Comparison of ENCODE assay signal across 8 mouse cellular contexts in the genomic region with DNA sequence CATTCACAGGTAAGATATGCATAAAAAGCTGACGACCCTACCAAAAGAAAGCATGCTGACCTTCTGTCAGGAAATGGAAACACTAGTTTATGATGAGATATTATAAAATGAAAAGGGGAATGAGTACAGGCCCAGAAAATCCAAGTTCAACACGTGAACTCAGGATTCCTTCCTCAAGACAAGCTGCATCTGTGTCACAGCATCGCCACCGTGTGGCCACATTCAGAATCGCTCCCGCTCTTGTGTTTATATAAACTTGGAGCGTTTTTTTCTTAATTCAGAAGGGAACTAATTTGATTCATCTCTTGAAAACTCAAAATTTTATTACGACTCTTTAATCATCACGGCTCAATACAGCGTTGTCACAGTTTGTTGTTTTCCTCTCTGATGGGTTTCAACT. TPM values are rescaled to one million over a fixed set of nuclear protein-coding genes. Genes with fewer than 3 reads are reported as not detected.
A peak's percentile ranks its signal among the peaks of the same experiment; 100 is the strongest.
DNase-seq lines count a peak whose midpoint lies in the region; ATAC-seq lines count a peak whose summit lies in the region.

No protein-coding gene starts in this region.

- H3K4me1 ChIP-seq in heart, embryonic 11.5 days (ENCODE audit: control insufficient read depth, insufficient read depth, low read length): no peaks in the 10 kb centered on the region

- H3K9ac ChIP-seq in heart, embryonic 11.5 days (ENCODE audit: low read depth, low read length): no peak overlapping the region

- H3K9me3 ChIP-seq in heart, embryonic 11.5 days (replicated peaks; ENCODE audit: control insufficient read depth, low read length): no peaks in the 10 kb centered on the region

- peak; percentile 81 for DNase-seq in heart, postnatal 4 days
- DNase-seq in R1 (ENCODE audit: low read depth, low spot score): peak; percentile 75
- peak; percentile 18 to 36 for DNase-seq in gastrocnemius, adult 8-10 months (ENCODE audit: low spot score in 2 of 2)
- DNase-seq in layer of hippocampus, postnatal 25 days (ENCODE audit: extremely low spot score in 1 of 2, low spot score in 1 of 2): peak; percentile 50 to 86
- peak; percentile 21 to 74 for DNase-seq in spleen, postnatal 10 days (ENCODE audit: low spot score in 2 of 2)

- H3K4me3 ChIP-seq in heart, embryonic 11.5 days (ENCODE audit: low read depth, low read length): no peak overlapping the region

- 10% methylated on average over 10 of the region's 10 CpGs for WGBS in heart, embryonic 11.5 days (ENCODE audit: insufficient replicate concordance)

- H3K4me2 ChIP-seq in heart, embryonic 11.5 days: no peak overlapping the region

- H3K36me3 ChIP-seq in heart, embryonic 11.5 days (ENCODE audit: control insufficient read depth, insufficient read depth, low read length): no peaks in the 10 kb centered on the region

- ATAC-seq in heart, embryonic 11.5 days (replicated peaks; ENCODE audit: insufficient number of reproducible peaks, low FRiP score, low TSS enrichment): no peak
- ATAC-seq in common myeloid progenitor, adult 5-6 weeks (replicated peaks; ENCODE audit: low read depth, poor library complexity, severe bottlenecking): peak; percentile 91
- ATAC-seq in megakaryocyte-erythroid progenitor cell, adult 5-6 weeks (replicated peaks; ENCODE audit: low FRiP score, low TSS enrichment, poor library complexity, severe bottlenecking): peak; percentile 73; the same call in 1 of the 2 replicates

- H3K27me3 ChIP-seq in heart, embryonic 11.5 days (ENCODE audit: control insufficient read depth, insufficient read depth, low read length): no peaks in the 10 kb centered on the region

- H3K27ac ChIP-seq in heart, embryonic 11.5 days (ENCODE audit: low read depth, low read length): no peak overlapping the region

RNA-seq across cellular contexts. Expression of gene 4930453N24Rik, which starts 22.7 kb away (rescaled TPM):
- 10 to 100 TPM; 28.4 to 28.6 TPM for total RNA-seq in heart, postnatal 4 days (2021)
- polyA plus RNA-seq in heart, embryonic 11.5 days (2014; fragmentation: Nextera tagmentation; extraction: Ambion mirVana): 21.4 and 22.3 TPM in 2 replicates
- 31.0 and 33.3 TPM in 2 replicates for total RNA-seq in common myeloid progenitor, adult 5-6 weeks (2017)
- total RNA-seq in gastrocnemius, adult 8-10 months (2022): 10 to 100 TPM; 53.7 to 70.8 (median 57.3) TPM
- 10 to 100 TPM; 19.7 to 21.5 TPM for total RNA-seq in layer of hippocampus, postnatal 25 days (2021)
- 46.7 and 55.1 TPM in 2 replicates for total RNA-seq in megakaryocyte-erythroid progenitor cell, adult 5-6 weeks (2014; fragmentation: Nextera tagmentation)
- total RNA-seq in megakaryocyte-erythroid progenitor cell, adult 5-6 weeks (2017): 34.0 and 37.4 TPM in 2 replicates

Comparison
In these comparisons a context has a peak if more than half of its experiments do, and no peak if none do; other contexts are left out.
1. DNase-seq: peak in every context shown above with its lines; median percentile 81 in heart, postnatal 4 days; 75 in R1; 68 in layer of hippocampus, postnatal 25 days; 48 in spleen, postnatal 10 days; 27 in gastrocnemius, adult 8-10 months.